Mouse (Mus musculus): ENCODE results near the gene Sel1l2. TPM values are rescaled to one million over a fixed set of nuclear protein-coding genes. Genes with fewer than 3 reads are reported as not detected.

The Sel1l2 gene
- not detected for polyA plus RNA-seq (2017; shearing (Covaris generic))

GRCm38 (mm10) chr2:140389525-140389924 is at the start of gene Sel1l2:
Gene Sel1l2, minus strand, starts transcription at chr2:140389706.

GRCm38 (mm10) chr2:140395179-140395578 is 5.7 kb upstream of the Sel1l2 start, which contains the start of gene Macrod2:
Gene Macrod2, plus strand, starts transcription at chr2:140395309.

Other genes with a start within 250 kb of the Sel1l2 start
- not detected for gene Gm17374, start 237.7 kb downstream of the Sel1l2 start, polyA plus RNA-seq (2017; shearing (Covaris generic))
- 20.2 TPM for gene Esf1, start 219.1 kb downstream of the Sel1l2 start, polyA plus RNA-seq (2017; shearing (Covaris generic))
- 23.1 TPM for gene Ndufaf5, start 219.1 kb downstream of the Sel1l2 start, polyA plus RNA-seq (2017; shearing (Covaris generic))
- gene Macrod2, start 5.6 kb upstream of the Sel1l2 start, polyA plus RNA-seq (2017; shearing (Covaris generic)), result 0.90 TPM

Data from inflammation-experienced regulatory T-cells, adult 16 weeks (primary cell).